Mouse (Mus musculus) urinary bladder, postnatal 10 days (tissue): ENCODE measurements around the gene H2-DMa.
"Not testable (repeated sequence)": the region's sequence is repeated elsewhere in the genome, so short reads cannot be mapped to it uniquely, and the experiment has no call there.

Experiments used
- DNase-seq: peaks from one replicate; pipeline ENCODE4 v3.0.0; 2022; ENCODE audit warnings: low spot score

The H2-DMa gene

DNA sequence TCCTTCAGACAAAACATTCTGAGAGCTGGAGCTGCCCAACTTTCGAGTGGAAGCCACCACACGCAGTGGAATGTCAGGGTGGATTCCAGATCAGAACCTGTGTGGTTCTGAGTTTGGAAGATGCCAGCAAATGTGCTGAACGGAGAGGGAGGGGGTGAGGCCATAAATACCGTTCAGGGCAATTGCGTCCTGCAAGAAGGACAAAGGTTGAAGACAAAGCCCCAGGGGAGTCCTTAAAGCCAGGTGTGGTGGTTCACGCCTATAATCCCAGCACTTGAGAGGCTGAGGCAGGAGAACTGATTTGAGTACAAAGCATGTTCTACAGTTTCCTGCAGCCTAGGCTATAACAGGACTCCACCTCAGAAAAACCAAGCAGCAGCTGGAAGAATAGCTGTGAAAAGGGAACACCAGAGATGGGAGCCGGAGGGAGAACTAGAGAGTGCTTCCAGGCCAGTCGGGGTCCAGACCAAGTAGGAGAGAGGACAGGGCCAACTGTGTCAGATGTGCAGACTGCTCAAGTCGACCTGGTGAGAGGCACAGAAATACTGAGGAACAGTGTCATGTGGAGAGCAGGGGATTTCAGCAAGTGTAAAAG, 7.6 kb downstream of the H2-DMa start:
- no peak for DNase-seq

DNA sequence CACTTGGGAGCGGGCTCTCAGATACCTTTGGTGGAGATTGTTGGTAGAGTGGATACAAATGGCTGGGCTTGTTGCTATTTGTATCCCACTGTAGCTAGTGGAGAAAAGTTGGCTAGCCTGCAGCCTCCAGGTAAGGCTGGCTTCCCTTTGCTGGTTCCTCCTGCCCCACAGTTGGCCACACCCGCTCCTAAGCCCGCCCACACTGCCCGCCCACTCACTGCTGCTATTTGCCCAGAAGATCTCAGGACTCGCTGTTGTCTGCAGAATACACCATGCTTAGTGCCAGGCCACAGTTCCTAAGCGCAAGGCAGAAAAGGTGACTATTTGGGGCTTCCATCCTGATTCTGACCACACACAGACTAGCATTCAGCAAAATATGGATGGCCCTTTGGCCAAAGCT, 8.1 kb downstream of the H2-DMa start:
- no peak for DNase-seq

DNA sequence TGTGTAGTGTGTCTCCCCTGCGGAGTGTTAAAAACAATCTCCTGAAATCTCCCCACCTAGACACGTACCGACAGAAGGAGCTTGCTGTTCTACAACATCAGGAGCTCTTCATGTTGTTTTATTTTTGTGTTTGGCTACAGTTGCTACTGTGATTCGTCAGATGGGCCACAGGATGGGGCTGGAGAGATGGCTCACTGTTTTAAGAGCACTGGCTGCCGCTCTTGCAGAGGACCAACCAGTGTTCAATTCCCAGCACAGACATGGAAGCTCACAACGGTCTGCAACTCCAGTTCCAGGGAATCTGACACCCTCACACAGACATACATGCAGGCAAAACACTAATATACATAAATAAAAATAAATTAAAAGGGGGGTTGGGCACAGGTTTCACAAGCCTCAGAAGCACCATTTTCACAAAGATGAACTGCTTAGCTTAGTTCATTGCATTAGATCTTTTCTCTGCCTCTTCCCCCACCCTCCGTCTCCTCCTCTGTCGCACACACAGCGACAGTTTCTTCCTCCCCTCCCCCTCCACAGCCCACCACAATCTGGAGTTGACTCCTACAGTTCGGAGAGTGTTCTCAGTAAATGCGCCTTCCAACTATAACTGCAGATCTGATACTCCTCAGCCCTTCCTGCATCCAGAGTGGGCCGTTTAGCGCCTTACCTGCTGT, 9.1 kb downstream of the H2-DMa start:
- DNase-seq = no peak

DNA sequence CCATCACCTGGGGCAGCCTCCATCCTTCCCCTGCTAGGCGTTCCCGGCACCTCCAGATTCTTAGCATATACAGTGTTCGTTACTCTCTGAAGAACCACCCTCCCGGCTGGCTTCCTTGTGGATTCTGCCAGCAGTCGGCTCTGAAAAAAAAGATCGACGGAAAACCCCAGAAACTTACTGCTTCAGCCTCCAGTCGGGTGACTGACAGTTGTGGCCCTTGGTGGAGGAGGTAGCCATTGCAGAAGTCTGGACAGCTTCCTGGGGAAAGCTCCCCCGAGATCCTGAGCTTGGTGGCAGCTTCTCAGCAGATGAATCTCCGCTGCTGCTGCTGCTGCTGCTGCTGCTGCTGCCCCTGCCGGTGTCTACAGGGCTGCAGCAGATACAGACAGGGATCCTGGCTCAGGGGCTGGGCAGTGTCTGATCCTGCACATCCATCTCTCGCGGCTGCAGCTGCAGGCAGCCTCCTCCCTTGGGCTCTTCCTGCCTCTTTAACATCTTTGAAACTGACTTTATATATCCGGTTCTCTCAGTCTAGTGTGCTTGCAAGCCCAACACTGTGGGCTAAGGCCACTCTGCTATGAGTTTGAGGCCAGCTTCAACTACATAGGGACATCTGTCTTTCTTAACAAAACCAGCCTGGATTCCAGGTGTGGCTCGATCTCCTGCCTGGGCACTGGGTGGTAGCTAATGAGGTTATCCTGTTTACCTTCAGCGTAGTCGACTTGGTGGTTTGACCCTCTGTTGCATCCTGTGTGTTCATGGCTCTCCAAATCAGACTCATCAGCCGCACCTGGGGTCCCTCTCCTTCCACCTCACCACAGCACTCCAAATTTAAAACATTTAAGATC, 9.8 kb downstream of the H2-DMa start:
- DNase-seq = no peak

DNA sequence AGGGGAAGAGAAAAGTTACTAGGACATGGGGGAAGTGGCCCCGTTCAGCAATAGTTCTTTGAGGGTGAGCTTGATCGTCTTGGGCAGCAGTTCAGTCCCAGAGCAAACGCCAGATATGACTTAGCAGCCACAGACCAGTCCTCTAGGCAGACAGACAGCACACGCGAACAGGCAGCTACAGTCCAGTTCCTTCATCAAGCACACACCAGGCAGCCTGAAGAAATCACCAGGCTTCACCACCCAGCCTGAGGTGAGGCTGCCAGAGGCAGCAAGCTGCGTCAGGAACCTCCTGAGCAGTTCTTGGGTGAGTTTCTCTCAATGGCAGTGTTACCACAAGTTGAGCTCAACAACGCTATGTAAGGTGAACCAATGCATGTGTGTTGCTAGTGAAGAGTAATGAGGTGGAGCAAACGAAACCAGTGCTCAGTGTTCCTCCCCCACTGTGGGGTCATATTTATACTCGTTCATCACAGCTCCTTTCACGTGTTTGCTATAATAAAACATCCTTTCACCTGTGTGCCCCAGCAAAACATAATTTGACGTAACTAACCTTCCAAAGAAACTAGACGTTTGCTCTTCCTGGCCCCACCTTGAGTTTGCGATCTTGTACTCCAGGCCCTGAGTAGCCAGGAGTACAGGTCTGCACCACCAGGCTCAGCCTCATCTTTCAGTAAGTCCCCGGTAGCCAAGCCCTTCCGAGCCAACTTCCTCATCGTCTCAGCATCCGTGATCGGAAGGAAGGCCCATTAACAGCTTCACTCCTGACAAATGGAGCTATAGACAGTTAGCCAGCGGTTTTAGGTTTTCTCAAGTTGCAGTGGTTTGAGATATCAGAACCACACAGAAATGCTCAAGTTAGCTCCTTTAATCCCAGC, 11.0 kb downstream of the H2-DMa start:
- no peak for DNase-seq

DNA sequence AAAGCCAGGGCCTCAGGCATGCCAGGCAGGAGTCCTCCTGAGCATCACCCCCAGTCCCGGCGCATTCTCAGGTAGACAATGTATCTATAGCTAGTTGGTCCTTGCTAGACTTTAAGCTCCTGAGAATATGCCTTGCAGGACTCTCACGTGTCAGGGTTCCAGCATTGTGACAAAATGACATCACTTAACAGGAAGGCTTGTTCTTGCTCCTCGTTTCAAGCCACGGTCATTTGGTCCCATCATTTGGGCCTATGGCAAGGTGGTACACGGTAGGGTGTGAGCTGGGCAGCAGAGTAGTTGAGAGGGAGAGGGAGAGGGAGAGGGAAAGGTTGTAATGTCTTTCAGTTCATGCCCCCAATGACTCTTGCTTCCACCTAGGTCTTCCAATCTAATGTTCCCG, 12.6 kb downstream of the H2-DMa start:
- DNase-seq = no peak

DNA sequence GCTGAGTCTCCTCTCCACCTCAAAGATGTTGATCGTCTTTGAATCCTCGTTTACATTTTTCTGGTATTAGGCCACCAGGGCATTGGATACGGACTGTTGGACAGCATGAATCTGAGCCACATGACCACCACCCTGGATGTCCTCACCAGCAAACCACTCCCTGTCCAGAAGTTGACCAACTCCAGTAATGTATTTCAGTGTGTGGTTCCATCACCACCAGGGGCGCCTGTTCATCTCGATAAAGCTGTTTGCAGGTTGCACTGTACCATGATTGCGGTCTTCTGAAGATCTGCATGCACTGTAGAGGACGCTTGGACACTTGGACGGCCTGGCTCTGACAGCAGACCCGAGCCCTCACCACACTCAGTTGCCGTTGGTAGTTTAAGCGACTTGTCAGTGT, 13.9 kb downstream of the H2-DMa start:
- DNase-seq = no peak

DNA sequence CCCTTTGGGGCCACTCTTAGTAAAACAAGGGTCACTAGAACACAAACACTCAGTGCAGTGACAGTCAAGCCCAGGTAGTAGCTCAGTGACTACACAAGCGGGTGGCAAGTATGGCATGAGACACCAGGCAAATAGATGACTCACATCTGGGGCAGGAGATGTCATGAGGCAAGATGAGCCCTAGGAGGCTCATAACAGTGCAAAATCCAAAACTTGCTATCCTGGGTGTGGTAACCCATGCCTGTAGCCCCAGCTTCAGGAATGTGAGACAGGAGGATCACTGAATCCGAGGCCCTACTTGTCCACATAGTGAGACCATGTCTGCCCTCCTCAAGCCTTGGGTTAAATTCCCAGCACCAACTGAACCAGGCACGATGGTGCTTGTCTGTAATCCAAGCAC, 15.1 kb downstream of the H2-DMa start:
- no peak for DNase-seq

DNA sequence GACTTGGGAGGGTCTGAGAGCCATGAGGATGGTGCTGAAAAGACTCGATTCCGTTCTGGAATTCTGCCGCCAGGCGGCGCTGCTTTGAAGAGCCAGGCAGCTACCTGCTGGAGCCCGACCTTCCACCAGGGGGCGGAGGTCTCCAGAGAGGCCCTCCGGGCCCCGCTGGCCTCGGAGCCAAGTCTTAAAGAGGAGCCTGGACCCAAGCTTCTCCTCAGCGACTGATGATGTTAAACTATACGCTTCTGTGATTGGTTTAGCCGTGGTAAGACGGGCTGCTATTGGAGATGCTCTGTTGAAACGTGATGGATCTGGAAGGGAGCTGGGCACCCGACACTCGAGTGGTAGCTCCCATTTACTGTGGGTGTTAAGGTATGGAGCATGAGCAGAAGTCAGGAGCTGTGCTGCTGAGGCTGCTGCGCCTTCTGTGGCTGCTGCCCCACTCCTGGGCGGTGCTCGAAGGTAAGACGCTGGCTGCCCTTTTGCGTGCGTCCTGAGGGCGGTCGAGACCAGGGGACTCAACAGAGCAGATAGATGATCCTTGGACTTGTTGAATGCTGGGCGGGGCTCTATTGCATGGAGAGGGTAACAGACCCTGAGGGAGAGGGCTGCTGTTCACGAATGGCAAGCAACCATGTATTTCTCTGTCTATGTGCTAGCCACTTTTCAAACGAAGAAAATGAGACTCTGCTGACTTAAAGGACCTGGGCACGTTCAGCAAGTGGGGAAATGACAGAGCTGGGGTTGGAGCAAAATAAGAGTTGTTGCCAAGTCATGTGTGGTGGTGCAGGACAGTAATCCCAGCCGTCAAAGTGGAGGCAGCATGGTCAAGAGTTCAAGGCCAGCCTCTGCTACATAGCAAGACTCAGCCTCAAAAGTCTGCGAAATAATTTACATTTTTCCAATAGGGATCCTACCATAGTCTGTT, 16.2 kb downstream of the H2-DMa start:
- DNase-seq = peak; percentile 93

DNA sequence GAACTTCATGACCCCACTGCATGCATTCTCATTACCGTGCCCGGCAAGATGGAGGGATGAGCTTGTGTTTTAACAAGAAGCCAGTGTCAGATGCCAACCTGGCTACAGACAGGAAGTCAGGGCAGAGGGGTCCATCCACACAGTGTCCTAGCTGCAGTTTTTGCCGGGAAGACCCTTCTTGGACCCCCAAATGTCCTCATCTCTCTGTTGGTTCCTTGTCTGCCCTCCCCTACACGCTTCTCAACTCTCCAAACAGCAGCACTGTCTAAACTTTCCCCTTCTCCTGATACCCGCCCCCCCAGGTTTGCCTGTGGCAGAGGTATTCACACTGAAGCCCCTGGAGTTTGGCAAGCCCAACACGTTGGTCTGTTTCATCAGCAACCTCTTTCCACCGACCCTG, 18.3 kb downstream of the H2-DMa start:
- no peak for DNase-seq

DNA sequence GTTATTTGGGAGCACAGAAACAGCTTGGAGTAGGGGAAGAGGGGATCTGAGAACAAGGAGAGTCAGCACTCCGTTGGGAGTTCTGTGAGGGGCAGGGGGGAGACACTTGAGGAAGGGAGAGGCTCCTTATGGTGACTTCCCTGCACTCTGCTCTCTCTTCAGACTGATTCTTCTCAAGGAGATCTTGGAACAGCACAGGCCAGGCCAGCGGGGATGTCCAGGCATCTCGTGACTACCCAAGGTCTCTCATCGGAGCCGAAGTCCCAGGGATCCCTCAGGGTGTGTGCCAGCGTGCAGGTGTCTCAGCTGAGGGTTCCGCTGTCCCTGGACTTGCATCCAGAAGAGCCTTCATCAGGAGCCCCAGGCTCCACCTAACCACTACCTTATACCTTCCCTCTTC, 19.3 kb downstream of the H2-DMa start:
- no peak for DNase-seq

DNA sequence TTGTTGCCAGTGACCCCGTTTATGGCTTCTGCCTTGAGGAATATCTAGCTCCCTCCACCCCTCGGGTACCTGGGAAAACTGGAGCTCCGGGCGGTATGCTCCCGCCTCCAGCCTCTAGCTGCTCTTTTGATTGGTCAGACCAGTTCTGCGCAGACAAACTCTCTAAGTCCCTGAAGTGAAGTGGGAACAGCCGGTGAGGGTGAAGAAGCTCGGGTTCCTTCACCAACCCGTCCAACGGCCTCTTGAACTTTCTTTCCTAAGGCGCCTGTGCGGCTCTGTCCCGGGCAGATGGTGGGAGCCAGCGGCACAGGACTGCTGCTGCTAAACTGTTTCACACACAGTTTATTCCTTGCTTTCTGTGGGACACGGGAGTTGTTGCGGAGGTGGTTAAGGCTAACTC, 20.1 kb downstream of the H2-DMa start:
- DNase-seq = no peak

DNA sequence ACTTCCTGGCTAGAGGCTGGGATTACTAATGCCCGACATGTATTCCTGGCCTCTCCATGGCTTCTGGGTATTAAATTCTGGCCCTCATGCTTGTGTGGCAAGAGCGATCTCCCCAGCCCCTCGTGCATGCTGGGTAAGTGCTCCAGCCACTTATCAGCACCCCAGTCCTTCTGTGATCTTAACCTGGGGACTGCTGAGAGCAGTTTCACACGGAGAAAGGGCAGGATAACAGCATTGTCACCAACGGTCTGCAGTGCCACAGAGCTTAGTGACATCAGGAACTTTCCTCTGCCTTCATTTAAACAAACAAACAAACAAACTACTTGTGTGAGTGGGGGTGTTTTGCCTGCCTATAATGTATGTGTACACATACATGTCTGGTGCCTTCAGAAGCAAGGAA, 20.9 kb downstream of the H2-DMa start:
- DNase-seq = no peak

DNA sequence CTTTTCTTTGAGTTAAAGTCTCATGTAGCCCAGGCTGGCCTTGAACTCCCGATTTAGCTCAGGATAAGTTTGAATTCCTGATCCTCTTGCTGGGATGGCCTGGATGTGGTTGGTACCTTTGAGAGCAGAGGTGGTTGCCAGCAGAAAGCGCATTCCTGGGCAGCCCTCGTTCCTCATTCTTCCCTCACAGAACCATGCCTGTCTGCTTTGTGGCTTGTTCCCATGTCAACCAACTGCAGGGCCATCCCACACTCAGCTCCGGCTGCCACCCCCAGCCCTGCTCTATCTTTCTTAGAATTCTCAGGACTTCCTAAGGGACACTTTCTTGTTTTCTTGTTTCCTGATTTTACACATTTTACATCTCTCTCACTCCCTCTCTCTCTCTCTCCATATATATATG, 22.1 kb downstream of the H2-DMa start:
- DNase-seq = no peak

DNA sequence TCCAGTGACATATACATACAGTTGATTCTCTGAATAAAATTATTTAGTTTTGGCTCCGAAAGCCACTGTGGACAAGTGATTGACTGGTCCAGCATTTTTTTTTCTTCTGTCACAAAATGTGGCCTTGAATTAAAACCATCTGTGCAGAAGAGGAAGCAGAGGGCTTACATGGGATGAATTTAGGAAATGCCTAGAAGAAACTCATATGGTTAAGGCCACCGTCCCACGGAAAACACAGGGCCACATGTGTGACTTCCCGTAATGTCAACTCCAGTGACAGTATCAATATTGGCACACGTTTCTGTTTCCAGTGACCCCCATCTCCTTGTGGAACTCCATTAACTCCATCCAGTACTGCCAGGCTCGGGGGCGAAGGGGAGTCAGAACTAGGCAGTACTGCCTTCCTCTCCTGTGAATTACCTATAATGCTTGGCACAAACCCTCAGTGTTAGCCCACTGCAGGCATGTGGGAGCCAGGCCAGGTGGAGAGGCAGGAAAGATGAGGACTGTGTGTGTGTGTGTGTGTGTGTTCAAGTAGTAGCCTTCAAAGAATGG, 23.2 kb downstream of the H2-DMa start:
- no peak for DNase-seq

DNA sequence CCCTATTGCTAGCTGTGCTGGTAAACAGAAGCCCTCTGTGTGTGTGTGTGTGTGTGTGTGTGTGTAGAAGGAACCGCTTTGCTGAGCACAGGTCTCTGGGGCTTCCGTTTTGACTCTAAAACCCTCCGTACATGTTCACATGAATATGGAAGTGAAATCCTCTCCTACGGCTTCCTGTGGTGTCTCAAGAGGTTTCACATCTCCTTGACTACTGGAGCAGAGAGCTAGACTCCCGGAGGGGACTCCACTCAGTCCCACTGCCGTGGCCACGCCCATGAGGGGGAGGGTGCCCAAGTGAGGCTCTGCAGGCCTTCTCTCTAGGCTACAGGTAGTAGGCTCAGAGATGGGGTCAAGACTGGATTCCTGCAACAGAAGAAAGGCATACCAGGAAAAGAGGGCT, 23.7 kb downstream of the H2-DMa start, which contains the start of gene H2-DMb2:
Gene H2-DMb2, plus strand, starts transcription at position 275 of the 400 bp plus-strand sequence.
- DNase-seq = no peak

DNA sequence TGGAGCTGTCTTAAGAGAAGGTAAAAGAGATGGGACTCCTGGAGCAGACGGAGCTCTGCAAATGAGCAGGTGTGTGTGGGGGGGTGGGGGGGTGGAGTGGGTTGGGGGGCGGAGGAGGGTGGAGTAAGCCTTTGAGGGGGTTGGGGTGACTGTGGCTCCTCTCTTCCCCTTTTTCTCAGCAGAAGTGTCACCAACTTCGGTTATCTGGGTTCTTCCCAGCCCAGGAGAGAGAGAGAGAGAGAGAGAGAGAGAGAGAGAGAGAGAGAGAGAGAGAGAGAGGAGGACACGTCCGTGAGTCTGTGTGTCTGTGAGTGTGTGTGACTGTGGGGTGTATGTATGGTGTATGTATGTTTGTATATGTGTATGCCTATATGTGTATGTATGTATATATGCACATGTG, 24.1 kb downstream of the H2-DMa start:
- no peak for DNase-seq

DNA sequence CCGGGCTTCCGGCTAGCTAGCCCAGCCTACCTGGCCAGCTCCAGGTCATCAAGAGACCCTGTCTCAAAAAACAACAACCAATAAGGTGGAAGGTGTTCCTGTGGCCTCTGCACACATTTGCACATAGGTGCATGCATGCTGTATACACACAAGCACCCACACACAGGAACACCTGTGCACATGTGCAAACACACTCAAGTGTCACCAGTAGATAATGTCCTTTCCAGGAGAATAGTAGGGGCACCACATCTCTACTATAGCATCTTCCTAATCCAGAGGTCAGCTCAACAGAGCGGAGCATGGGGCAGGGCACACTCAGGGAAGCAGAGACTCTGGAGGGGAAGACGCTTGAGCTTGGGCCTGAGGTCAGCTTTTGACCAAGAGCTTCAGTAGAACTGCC, 24.9 kb downstream of the H2-DMa start:
- DNase-seq = not testable (repeated sequence)

DNA sequence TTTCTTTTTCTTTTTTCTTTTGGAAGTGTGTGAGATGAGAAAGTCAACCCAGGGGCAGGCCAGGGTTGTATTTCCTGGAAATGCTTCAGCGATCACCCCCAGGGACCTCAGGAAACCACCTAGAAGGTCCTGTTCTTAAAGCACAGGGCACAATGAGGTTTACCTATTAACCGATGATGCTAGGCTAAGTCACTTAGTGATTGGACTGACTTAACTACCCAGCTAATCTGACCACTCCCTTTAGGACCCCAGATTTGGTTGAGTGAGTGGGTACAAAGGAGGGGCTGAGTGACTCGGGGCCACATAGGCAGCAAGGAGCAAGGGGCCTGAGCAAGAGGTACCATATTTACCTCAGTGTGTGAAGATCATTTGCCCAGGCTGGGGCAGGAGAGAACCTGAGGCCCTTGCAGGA, 25.6 kb downstream of the H2-DMa start:
- no peak for DNase-seq

DNA sequence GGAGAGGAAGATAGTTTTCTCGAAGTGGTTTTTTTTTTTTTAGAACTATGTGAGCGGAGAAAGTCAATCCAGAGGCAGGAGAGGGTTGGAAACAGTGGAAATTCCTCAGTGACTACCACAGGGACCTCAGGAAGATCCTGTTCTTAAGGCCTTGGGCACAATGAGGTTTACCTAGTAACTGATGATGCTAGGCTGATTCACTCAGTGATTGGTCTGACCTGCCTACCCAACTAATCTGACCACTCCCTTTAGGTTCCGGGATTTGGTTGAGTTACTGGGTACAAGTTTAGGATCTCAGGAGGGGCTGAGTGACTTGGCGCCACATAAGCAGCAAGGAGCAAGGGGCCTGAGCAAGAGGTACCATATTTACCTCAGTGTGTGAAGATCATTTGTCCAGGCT, 33.6 kb downstream of the H2-DMa start, which contains the start of gene H2-DMb1:
Gene H2-DMb1, plus strand, starts transcription at position 150 of the 400 bp plus-strand sequence.
- DNase-seq = no peak

DNA sequence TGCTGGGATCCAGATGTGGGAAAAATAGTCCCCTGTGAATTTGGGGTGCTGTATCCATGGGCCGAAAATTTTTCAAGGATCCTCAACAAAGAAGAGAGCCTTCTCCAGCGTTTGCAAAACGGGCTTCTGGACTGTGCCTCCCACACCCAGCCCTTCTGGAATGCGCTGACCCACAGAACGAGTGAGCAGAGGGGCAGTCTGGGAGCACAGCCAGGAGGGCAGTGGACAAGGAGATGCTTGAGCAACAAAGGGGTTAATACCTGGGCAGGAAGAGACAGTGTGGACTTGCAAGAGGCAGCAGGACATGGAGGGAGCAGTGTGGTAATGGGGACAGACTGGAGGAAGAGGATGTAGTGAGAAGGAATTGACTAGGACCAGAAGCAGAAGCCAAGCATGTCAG, 36.2 kb downstream of the H2-DMa start:
- DNase-seq = no peak
